Mouse (Mus musculus) testis, adult 2 months (tissue): Measurements from ENCODE around the gene Tacc2.

Experiments
- CTCF ChIP-seq: fragments of 200-500 bp; IDR thresholded peaks from 2 replicates; pipeline ENCODE4 v1.5.1; 2012; ENCODE audit warnings: low read depth, mild to moderate bottlenecking, inconsistent platforms, low read length, moderate library complexity; ENCODE audit not compliant: control insufficient read depth, insufficient read depth, insufficient replicate concordance
- POLR2A ChIP-seq: fragments of 200-500 bp; IDR thresholded peaks from 2 replicates; pipeline ENCODE4 v1.6.1; 2012; ENCODE audit warnings: low read depth, mild to moderate bottlenecking, inconsistent platforms, low read length, moderate library complexity; ENCODE audit not compliant: control insufficient read depth

DNA sequence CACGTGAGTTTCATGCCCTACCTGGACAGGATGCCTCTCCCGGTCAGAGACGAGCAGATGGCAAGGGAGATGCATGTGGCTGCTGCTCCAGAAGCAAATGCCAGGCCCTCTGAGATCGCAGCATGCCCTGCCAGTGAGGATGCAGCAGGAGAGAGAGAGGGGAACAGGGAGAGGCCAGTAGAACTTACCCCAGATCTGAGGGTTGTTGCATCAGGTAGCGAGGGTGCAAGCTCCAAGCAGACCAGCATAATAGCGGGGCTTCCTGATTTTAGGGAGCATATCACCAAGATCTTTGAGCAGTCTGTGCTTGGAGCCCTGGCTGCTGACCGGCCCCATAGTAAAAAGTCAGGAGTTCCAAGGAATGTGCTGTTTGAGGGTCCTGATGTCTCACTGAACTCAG lies 48.1 kb downstream of the Tacc2 start:
- TF ChIP-seq POLR2A (no peak), CTCF (no peak)
